Mouse (Mus musculus) left cerebral cortex, postnatal 14 days (tissue): Measurements from ENCODE around the gene Zfp740. TPM values are rescaled to one million over a fixed set of nuclear protein-coding genes. Genes with fewer than 3 reads are reported as not detected.
"Not testable (repeated sequence)": the region's sequence is repeated elsewhere in the genome, so short reads cannot be mapped to it uniquely, and the experiment has no call there.

ENCODE experiments used
- DNase-seq, 2 experiments: peaks; one replicate each; pipeline ENCODE4 v3.0.0; 2021 to 2022; ENCODE audit warnings: low spot score in 2 of 2, mixed read lengths in 1 of 2
- intact Hi-C: fragments of 180-260 bp; cut with DNase I; formaldehyde crosslinking; loops from one replicate; pipeline ENCODE4 v1.15.1; 2025
- long read RNA-seq, 2 experiments: library from polyadenylated mRNA; stranded (forward); transcript quantifications; one replicate each; pipeline ENCODE4 v2.0.0; 2021
- total RNA-seq, 2 experiments: library from RNA; stranded (reverse); gene quantifications; 2 replicates each; pipeline ENCODE4 v1.2.3; 2021

Zfp740 gene
- 10 to 100 TPM; 55.2 to 61.6 TPM for total RNA-seq
- long read RNA-seq, experiment 1, partial matches to known transcripts = 4 of 31 reads
- long read RNA-seq, experiment 1, other reads (novel, unspliced or antisense) = 25 of 31 reads
- long read RNA-seq, experiment 2, full-length matches to known transcripts = 5 of 36 reads
- long read RNA-seq, experiment 2, partial matches to known transcripts = 14 of 36 reads
- long read RNA-seq, experiment 2, other reads (novel, unspliced or antisense) = 17 of 36 reads

- intact Hi-C loops = no loop called here
Observed at GRCm38 (mm10) chr15:102202971-102203834, at the start of gene Zfp740. Zfp740 (plus strand) TSS chr15:102203249.

GRCm38 (mm10) chr15:102155006-102155405, 48.0 kb upstream of the Zfp740 start:
- DNase-seq, intact Hi-C loops: not testable (repeated sequence)

More at GRCm38 (mm10) chr15:102202971-102203834, at the start of gene Zfp740:
- DNase-seq = peak; percentile 95

GRCm38 (mm10) chr15:102156836-102157235, 46.2 kb upstream of the Zfp740 start:
- intact Hi-C loops = no loop called here
- no peak for DNase-seq

GRCm38 (mm10) chr15:102160415-102161060, 42.5 kb upstream of the Zfp740 start:
- no peak for DNase-seq
- intact Hi-C loops = no loop called here

- intact Hi-C loops = no loop called here
- no peak for DNase-seq
Observed at GRCm38 (mm10) chr15:102163900-102164693, 39.0 kb upstream of the Zfp740 start.

- intact Hi-C loops = no loop called here
- DNase-seq = no peak
Observed at GRCm38 (mm10) chr15:102165468-102166100, 37.5 kb upstream of the Zfp740 start.

GRCm38 (mm10) chr15:102167620-102168021, 35.4 kb upstream of the Zfp740 start:
- DNase-seq = no peak
- intact Hi-C loops = no loop called here

- intact Hi-C loops = no loop called here
- DNase-seq = no peak
Observed at GRCm38 (mm10) chr15:102169064-102169463, 34.0 kb upstream of the Zfp740 start.

GRCm38 (mm10) chr15:102173581-102173980, 29.5 kb upstream of the Zfp740 start:
- DNase-seq = no peak
- intact Hi-C loops = no loop called here

- DNase-seq = no peak
- intact Hi-C loops = no loop called here
Observed at GRCm38 (mm10) chr15:102175736-102176319, 27.2 kb upstream of the Zfp740 start.

- no peak for DNase-seq
- intact Hi-C loops = no loop called here
Observed at GRCm38 (mm10) chr15:102176571-102177316, 26.3 kb upstream of the Zfp740 start.

- intact Hi-C loops = no loop called here
- no peak for DNase-seq
Observed at GRCm38 (mm10) chr15:102177417-102177816, 25.6 kb upstream of the Zfp740 start.

GRCm38 (mm10) chr15:102178279-102178678, 24.8 kb upstream of the Zfp740 start:
- DNase-seq = peak; percentile 63 to 84
- intact Hi-C loops = loop anchor here (1.0 kb wide), 1 partner anchor 46 kb away; no protein-coding TSS in a partner anchor

- intact Hi-C loops = no loop called here
- no peak for DNase-seq
Observed at GRCm38 (mm10) chr15:102179106-102179505, 23.9 kb upstream of the Zfp740 start.

- intact Hi-C loops = no loop called here
Observed at GRCm38 (mm10) chr15:102179924-102180323, 23.1 kb upstream of the Zfp740 start.

GRCm38 (mm10) chr15:102183076-102183475, 20.0 kb upstream of the Zfp740 start:
- DNase-seq = no peak
- intact Hi-C loops = no loop called here

More at GRCm38 (mm10) chr15:102179924-102180323, 23.1 kb upstream of the Zfp740 start:
- DNase-seq = no peak

- no peak for DNase-seq
- intact Hi-C loops = no loop called here
Observed at GRCm38 (mm10) chr15:102186239-102186638, 16.8 kb upstream of the Zfp740 start.

GRCm38 (mm10) chr15:102188096-102188495, 15.0 kb upstream of the Zfp740 start:
- intact Hi-C loops = no loop called here
- DNase-seq = no peak
